Mouse (Mus musculus) CH12.LX (cell line): ENCODE data around the gene Cnnm2. TPM values are rescaled to one million over a fixed set of nuclear protein-coding genes. Genes with fewer than 3 reads are reported as not detected.
A peak's percentile ranks its signal among the peaks of the same experiment; 100 is the strongest.

Experiments
- DNase-seq: peaks from one replicate; pipeline ENCODE4 v3.0.0-alpha.2; 2013; ENCODE audit errors: extremely low read depth
- H3K27ac ChIP-seq: 2 replicates; pipeline ENCODE4 v1.5.1; 2012; ENCODE audit warnings: low read depth, mild to moderate bottlenecking, control low read depth, moderate library complexity; ENCODE audit not compliant: insufficient read depth
- H3K27me3 ChIP-seq: replicated peaks from 2 replicates; pipeline ENCODE3; 2012; ENCODE audit warnings: inconsistent platforms
- H3K36me3 ChIP-seq, 2 experiments: replicated peaks in 1 of 2; 2 replicates each; pipeline versions ENCODE3 to v1.6.1; 2012; ENCODE audit warnings: inconsistent platforms in 1 of 2, low read length in 1 of 2, mild to moderate bottlenecking in 1 of 2, mixed read lengths in 1 of 2, moderate library complexity in 1 of 2; ENCODE audit not compliant: control insufficient read depth in 1 of 2, insufficient read depth in 1 of 2
- H3K4me1 ChIP-seq, 2 experiments: 2 replicates each; pipeline ENCODE4 v1.6.1; 2012; ENCODE audit warnings: inconsistent platforms in 1 of 2, moderate library complexity in 1 of 2; ENCODE audit not compliant: insufficient read depth in 2 of 2, control insufficient read depth in 1 of 2
- H3K4me2 ChIP-seq: 2 replicates; pipeline ENCODE4 v1.6.1; 2012; ENCODE audit warnings: low read depth, mild to moderate bottlenecking, control low read depth; ENCODE audit not compliant: poor library complexity, insufficient read depth, severe bottlenecking
- H3K4me3 ChIP-seq, 3 experiments: fragments of 150-350 bp in 1 of 3; sonication (generic) in 1 of 3; replicated peaks in 1 of 3; 2 replicates each; pipeline versions ENCODE3 to v1.5.1; 2011 to 2012; ENCODE audit warnings: low read depth in 2 of 3, low read length in 2 of 3, mild to moderate bottlenecking in 2 of 3, moderate library complexity in 2 of 3, control low read depth in 1 of 3, improper control_type of control experiment in 1 of 3, inconsistent platforms in 1 of 3, mixed read lengths in 1 of 3; ENCODE audit not compliant: poor library complexity in 1 of 3
- H3K79me2 ChIP-seq: replicated peaks from 2 replicates; pipeline ENCODE4 v1.6.1; 2012; ENCODE audit warnings: mild to moderate bottlenecking, moderate library complexity; ENCODE audit not compliant: control insufficient read depth, poor library complexity, insufficient read depth, severe bottlenecking; ENCODE audit errors: extremely low read depth
- H3K9ac ChIP-seq: 2 replicates; pipeline ENCODE4 v1.6.1; 2012; ENCODE audit warnings: low read depth, mild to moderate bottlenecking, control low read depth, moderate library complexity; ENCODE audit not compliant: insufficient read depth
- H3K9me3 ChIP-seq: replicated peaks from 2 replicates; pipeline ENCODE3; 2012; ENCODE audit warnings: low read length, inconsistent platforms, mixed read lengths
- BHLHE40 ChIP-seq: IDR thresholded peaks from 2 replicates; pipeline ENCODE4 v1.6.1; 2011; ENCODE audit warnings: mild to moderate bottlenecking, low read depth, low read length, improper control_type of control experiment
- CHD1 ChIP-seq: IDR thresholded peaks from 2 replicates; pipeline ENCODE4 v1.6.1; 2012; ENCODE audit warnings: low read depth, low read length, improper control_type of control experiment, inconsistent platforms
- CHD2 ChIP-seq: IDR thresholded peaks from 2 replicates; pipeline ENCODE4 v1.6.1; 2011; ENCODE audit warnings: low read length, improper control_type of control experiment
- CTCF ChIP-seq, 2 experiments: IDR thresholded peaks in 1 of 2; conservative IDR thresholded peaks in 1 of 2; 2 replicates each; pipeline ENCODE4 v1.5.1; 2011 to 2012; ENCODE audit warnings: low read depth in 2 of 2, low read length in 2 of 2, improper control_type of control experiment in 1 of 2, inconsistent platforms in 1 of 2, mild to moderate bottlenecking in 1 of 2, moderate library complexity in 1 of 2
- ELF1 ChIP-seq: IDR thresholded peaks from 2 replicates; pipeline ENCODE4 v1.6.1; 2014; ENCODE audit warnings: low read depth, mild to moderate bottlenecking, inconsistent platforms, low read length, improper control_type of control experiment
- GABPA ChIP-seq: IDR thresholded peaks from 2 replicates; pipeline ENCODE4 v1.6.1; 2012; ENCODE audit warnings: low read depth, low read length, improper control_type of control experiment, inconsistent platforms; ENCODE audit not compliant: insufficient replicate concordance
- JUND ChIP-seq: conservative IDR thresholded peaks from 2 replicates; pipeline ENCODE4 v1.6.1; 2011; ENCODE audit warnings: low read depth, low read length, improper control_type of control experiment
- KAT2A ChIP-seq: IDR thresholded peaks from 2 replicates; pipeline ENCODE4 v1.6.1; 2012; ENCODE audit warnings: low read length, improper control_type of control experiment, inconsistent platforms; ENCODE audit not compliant: insufficient replicate concordance
- MAFK ChIP-seq: IDR thresholded peaks from 2 replicates; pipeline ENCODE4 v1.6.1; 2011; ENCODE audit warnings: low read length, improper control_type of control experiment; ENCODE audit not compliant: insufficient replicate concordance
- MAX ChIP-seq: IDR thresholded peaks from 2 replicates; pipeline ENCODE4 v1.6.1; 2011; ENCODE audit warnings: low read length, improper control_type of control experiment
- MAZ ChIP-seq: IDR thresholded peaks from 2 replicates; pipeline ENCODE4 v1.6.1; 2012; ENCODE audit warnings: low read depth, mild to moderate bottlenecking, inconsistent platforms, low read length, improper control_type of control experiment, moderate library complexity
- MEF2A ChIP-seq: IDR thresholded peaks from 2 replicates; pipeline ENCODE4 v1.6.1; 2014; ENCODE audit warnings: low read depth, mild to moderate bottlenecking, inconsistent platforms, low read length, improper control_type of control experiment, borderline replicate concordance
- MXI1 ChIP-seq: IDR thresholded peaks from 2 replicates; pipeline ENCODE4 v1.6.1; 2011; ENCODE audit warnings: mild to moderate bottlenecking, low read depth, low read length, improper control_type of control experiment
- POLR2AphosphoS2 ChIP-seq: IDR thresholded peaks from 2 replicates; pipeline ENCODE4 v1.6.1; 2011; ENCODE audit warnings: low read depth, low read length, improper control_type of control experiment
- RAD21 ChIP-seq: IDR thresholded peaks from 2 replicates; pipeline ENCODE4 v1.6.1; 2011; ENCODE audit warnings: low read depth, mild to moderate bottlenecking, low read length, improper control_type of control experiment, moderate library complexity
- RCOR1 ChIP-seq: conservative IDR thresholded peaks from 2 replicates; pipeline ENCODE4 v1.6.1; 2012; ENCODE audit warnings: low read depth, mild to moderate bottlenecking, inconsistent platforms, low read length, improper control_type of control experiment
- SIN3A ChIP-seq: IDR thresholded peaks from 2 replicates; pipeline ENCODE4 v1.6.1; 2012; ENCODE audit warnings: low read length, improper control_type of control experiment, inconsistent platforms
- TBP ChIP-seq: conservative IDR thresholded peaks from 2 replicates; pipeline ENCODE4 v1.6.1; 2011; ENCODE audit warnings: low read depth, low read length, improper control_type of control experiment
- TCF12 ChIP-seq: IDR thresholded peaks from 2 replicates; pipeline ENCODE4 v1.6.1; 2014; ENCODE audit warnings: low read depth, mild to moderate bottlenecking, inconsistent platforms, low read length, improper control_type of control experiment
- UBTF ChIP-seq: IDR thresholded peaks from 2 replicates; pipeline ENCODE4 v1.6.1; 2012; ENCODE audit warnings: low read depth, mild to moderate bottlenecking, inconsistent platforms, low read length, improper control_type of control experiment, moderate library complexity
- USF2 ChIP-seq: conservative IDR thresholded peaks from 2 replicates; pipeline ENCODE4 v1.6.1; 2011; ENCODE audit warnings: low read depth, low read length, improper control_type of control experiment
- dilution Hi-C: fragments of 300-500 bp; cut with MboI; formaldehyde crosslinking; loops from 2 replicates; pipeline ENCODE4 v1.14.3; 2020; ENCODE audit warnings: low sequenced_read_pairs; ENCODE audit not compliant: extremely low pct_unique_long_range_greater_than_20kb, extremely low pct_ligation_motif_present
- in situ Hi-C: fragments of 300-500 bp; cut with MboI; formaldehyde crosslinking; loops from 3 replicates; pipeline ENCODE4 v1.14.3; 2019; ENCODE audit warnings: low sequenced_read_pairs, low pct_ligation_motif_present, low pct_unique_long_range_greater_than_20kb, mixed read lengths
- polyA plus RNA-seq: library from polyadenylated mRNA; unstranded; fragments of >175 nt; gene quantifications from 2 replicates; pipeline ENCODE4 v1.2.1, GENCODE M21; 2012; ENCODE audit warnings: low read depth; ENCODE audit not compliant: insufficient read length
- total RNA-seq, 2 experiments: library from RNA; depleted of rRNA; stranded (reverse); fragments of 300-350 nt in 1 of 2; fragments of >200 nt in 1 of 2; gene quantifications; 2 replicates each; pipeline ENCODE4 v1.2.3; 2012 to 2014

Gene Cnnm2
- total and polyA plus RNA-seq, 3 experiments = 1.8 to 3.7 (median 2.6) TPM

DNA sequence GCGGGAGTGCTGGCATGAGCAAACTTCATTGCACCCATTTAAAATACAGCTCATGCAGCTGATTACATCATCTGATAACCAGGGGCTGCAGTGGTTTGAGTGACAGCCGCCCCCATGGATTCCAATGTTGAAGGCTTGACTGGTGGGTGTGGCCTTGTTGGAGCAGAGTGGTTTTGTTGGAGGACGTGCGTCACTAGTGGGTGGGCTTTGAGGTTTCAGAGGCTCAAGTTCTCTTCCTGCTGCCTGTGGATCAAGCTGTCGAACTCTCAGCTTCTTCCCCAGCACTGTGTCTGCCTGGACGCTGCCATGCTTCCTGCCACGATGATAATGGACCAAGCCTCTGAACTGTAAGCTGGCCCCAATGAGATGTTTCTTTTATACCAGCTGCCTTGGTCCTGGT is 57.9 kb downstream of the Cnnm2 start:
- dilution Hi-C loops (no loop called here), in situ Hi-C loops (no loop called here)
- Histone ChIP-seq H3K79me2 (no peaks in the 10 kb centered on the region), H3K36me3 (no peaks in the 10 kb centered on the region), H3K4me3 (no peak overlapping the region), H3K27ac (no peak overlapping the region), H3K4me1 (no peaks in the 10 kb centered on the region), H3K4me2 (no peak overlapping the region), H3K27me3 (no peaks in the 10 kb centered on the region), H3K9me3 (no peaks in the 10 kb centered on the region), H3K9ac (no peak overlapping the region)
- DNase-seq = peak; percentile 3
- TF ChIP-seq MXI1 = no peak

DNA sequence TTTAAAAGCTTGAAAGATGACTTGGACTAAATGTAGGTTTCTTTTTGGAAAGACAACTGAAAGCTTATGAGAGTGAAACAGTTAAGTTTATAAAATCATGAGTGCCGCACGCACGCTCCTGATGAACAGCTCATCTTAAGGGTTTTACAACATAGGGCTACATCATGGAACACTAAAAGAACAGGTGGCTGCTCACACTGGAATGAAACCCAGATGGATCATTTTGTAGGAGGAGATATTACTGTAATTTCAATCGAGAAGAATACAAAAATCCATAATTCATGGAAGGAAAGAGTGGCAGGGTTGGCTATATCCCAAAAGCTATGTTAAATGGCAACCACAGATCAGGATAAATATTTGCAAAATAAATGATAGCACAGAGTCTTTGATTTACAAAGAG is 61.1 kb downstream of the Cnnm2 start:
- in situ Hi-C loops (no loop called here), dilution Hi-C loops (no loop called here)
- no peaks in the 10 kb centered on the region for H3K27me3 ChIP-seq
- TF ChIP-seq TCF12 (no peak), MAZ (no peak), JUND (no peak), MEF2A (no peak), GABPA (no peak), RAD21 (no peak), UBTF (no peak), BHLHE40 (no peak), RCOR1 (no peak), MAX (no peak), MAFK (no peak), CHD2 (no peak), TBP (no peak), CTCF (conservative IDR thresholded peaks at IDR 0.05 in 1 of 2, IDR thresholded peaks at IDR 0.05 in 1 of 2; ENCODE audit: low read depth in 2 of 2, low read length in 2 of 2) (no peak), ELF1 (no peak), POLR2AphosphoS2 (no peak), KAT2A (no peak), USF2 (no peak), SIN3A (no peak), CHD1 (no peak)
- no peak overlapping the region for H3K4me3 ChIP-seq
- H3K79me2 ChIP-seq = no peaks in the 10 kb centered on the region
- DNase-seq = no peak
- H3K4me1 ChIP-seq = no peaks in the 10 kb centered on the region
- no peak overlapping the region for H3K9ac ChIP-seq
- no peak overlapping the region for H3K4me2 ChIP-seq
- no peak overlapping the region for H3K27ac ChIP-seq
- H3K9me3 ChIP-seq = no peaks in the 10 kb centered on the region
- no peaks in the 10 kb centered on the region for H3K36me3 ChIP-seq
